7 mouse cellular contexts compared by ENCODE assay signal in genomic region chr7:112663314-112663966, GRCm38 (mm10). TPM values are rescaled to one million over a fixed set of nuclear protein-coding genes. Genes with fewer than 3 reads are reported as not detected.
DNase-seq lines count a peak whose midpoint lies in the region; ATAC-seq lines count a peak whose summit lies in the region.

No protein-coding gene starts in this region.

- no peaks in the 10 kb centered on the region for H3K9me3 ChIP-seq in heart, embryonic 14.5 days (ENCODE audit: control insufficient read depth, low read length)
- no peaks in the 10 kb centered on the region; the same call in 1 of the 2 replicates for H3K9me3 ChIP-seq in lung, embryonic 15.5 days

- peak overlapping the region; percentile 49 for H3K4me2 ChIP-seq in heart, embryonic 14.5 days (ENCODE audit: low read length)
- peak overlapping the region; percentile 48 for H3K4me2 ChIP-seq in lung, embryonic 15.5 days

- WGBS in heart, embryonic 14.5 days, result 6% methylated on average over 6 of the region's 6 CpGs
- WGBS in lung, embryonic 15.5 days, result 19% methylated on average over 6 of the region's 6 CpGs

- H3K9ac ChIP-seq in heart, embryonic 14.5 days (ENCODE audit: low read length), result peak overlapping the region; percentile 28
- H3K9ac ChIP-seq in lung, embryonic 15.5 days, result no peak overlapping the region

- peak overlapping the region; percentile 90 to 91 for H3K27ac ChIP-seq in heart, embryonic 14.5 days (replicated peaks in 1 of 2; ENCODE audit: control insufficient read depth in 1 of 2, insufficient read depth in 1 of 2, low read depth in 2 of 2, low read length in 2 of 2)
- peak overlapping the region; percentile 96 for H3K27ac ChIP-seq in lung, embryonic 15.5 days

- H3K4me1 ChIP-seq in heart, embryonic 14.5 days (ENCODE audit: control insufficient read depth in 2 of 2, insufficient read depth in 2 of 2, low read length in 2 of 2), result peaks cover 29 to 55% of the 10 kb centered on the region in 2 experiments
- peaks cover 36% of the 10 kb centered on the region for H3K4me1 ChIP-seq in lung, embryonic 15.5 days

- ATAC-seq in heart, embryonic 14.5 days (ENCODE audit: insufficient number of reproducible peaks, insufficient read depth, low FRiP score, low read depth), result 0 out of 2 replicates have a peak, but pooled peaks have one; percentile 18
- ATAC-seq in lung, embryonic 15.5 days (ENCODE audit: borderline replicate concordance, extremely low read depth, low FRiP score, low TSS enrichment), result peak; percentile 87
- no peak for ATAC-seq in activated CD4-positive, CD25-positive, alpha-beta regulatory T cell, adult 4 months

- DNase-seq in R1 (ENCODE audit: low read depth, low spot score), result peak; percentile 54
- DNase-seq in embryo, embryonic 11.5 days (ENCODE audit: low read depth, low spot score), result peak; percentile 51
- peak; percentile 63 to 78 for DNase-seq in kidney, postnatal 4 days
- DNase-seq in right cerebral cortex, postnatal 25 days, result peak; percentile 41

- no peaks in the 10 kb centered on the region for H3K27me3 ChIP-seq in heart, embryonic 14.5 days (ENCODE audit: control insufficient read depth, insufficient read depth, low read length)
- no peaks in the 10 kb centered on the region for H3K27me3 ChIP-seq in lung, embryonic 15.5 days

- peak overlapping the region; percentile 2 to 5; a peak in 3 of 4 replicates for H3K4me3 ChIP-seq in heart, embryonic 14.5 days (ENCODE audit: control insufficient read depth in 1 of 2, insufficient read depth in 1 of 2, low read depth in 1 of 2, low read length in 2 of 2)
- peak overlapping the region; percentile 17 for H3K4me3 ChIP-seq in lung, embryonic 15.5 days

- no peaks in the 10 kb centered on the region for H3K36me3 ChIP-seq in heart, embryonic 14.5 days (ENCODE audit: control insufficient read depth, insufficient read depth, low read length)
- no peaks in the 10 kb centered on the region for H3K36me3 ChIP-seq in lung, embryonic 15.5 days

RNA-seq across cellular contexts. Expression of gene Tead1, which starts 15.7 kb away (rescaled TPM):
- 34.0 and 40.7 TPM in 2 replicates for polyA plus RNA-seq in heart, embryonic 14.5 days (2014; fragmentation: Nextera tagmentation; extraction: Ambion mirVana)
- 23.1 and 30.0 TPM in 2 replicates for polyA plus RNA-seq in lung, embryonic 15.5 days (2015; fragmentation: Nextera tagmentation; extraction: Ambion mirVana)
- under 1 TPM in 1 of 2 experiments, not detected in 1; 0.60 TPM for polyA plus RNA-seq in activated CD4-positive, CD25-positive, alpha-beta regulatory T cell, adult 4 months (2017; shearing (Covaris generic))

Comparison
In these comparisons a context has a peak if more than half of its experiments do, and no peak if none do; other contexts are left out.
1. RNA of gene Tead1, which starts 15.7 kb away (polyA plus RNA-seq): 34.0 to 40.7 TPM in heart, embryonic 14.5 days and 23.1 to 30.0 TPM in lung, embryonic 15.5 days; 0.60 TPM in activated CD4-positive, CD25-positive, alpha-beta regulatory T cell, adult 4 months; every median in the first group is over 10 times any median in the second.
2. Peak in every context shown above with its lines, with median percentiles within 50 percentile points of each other: DNase-seq.